Mouse (Mus musculus): ENCODE results near the gene Fbxw15.
"Not testable (repeated sequence)": the region's sequence is repeated elsewhere in the genome, so short reads cannot be mapped to it uniquely, and the experiment has no call there.

Fbxw15 gene

DNA sequence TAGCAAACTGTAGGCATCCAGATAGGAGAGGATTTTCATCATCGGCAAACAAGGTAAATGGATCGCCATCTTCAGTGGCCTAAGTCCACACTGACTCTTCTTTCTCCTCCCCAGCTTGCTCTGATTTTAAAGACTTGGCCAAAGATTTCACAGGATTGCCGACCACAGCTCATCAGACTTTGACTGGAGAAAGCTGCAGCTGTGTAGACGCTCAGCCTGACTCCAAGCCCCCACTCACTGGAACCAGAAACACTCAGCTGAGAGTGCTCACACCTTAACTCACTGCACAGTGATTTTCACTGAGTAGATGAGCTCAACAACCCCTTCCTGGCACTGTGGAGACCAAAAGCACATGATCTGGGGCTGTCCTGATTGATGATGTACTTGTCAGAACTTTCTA is at the start of gene Fbxw15:
TSS of gene Fbxw15 (minus strand) at position 101 of the 400 bp plus-strand sequence.
- DNase-seq (ENCODE audit: extremely low spot score, low read depth, low spot score): not testable (repeated sequence)

GRCm38 (mm10) chr9:109606837-109607236 is 38.8 kb upstream of the Fbxw15 start:
- DNase-seq (ENCODE audit: extremely low spot score, low read depth, low spot score): not testable (repeated sequence)

- not testable (repeated sequence) for DNase-seq (ENCODE audit: extremely low spot score, low read depth, low spot score)
These were observed 34.1 kb upstream of the Fbxw15 start for GRCm38 (mm10) chr9:109602128-109602527.

DNA sequence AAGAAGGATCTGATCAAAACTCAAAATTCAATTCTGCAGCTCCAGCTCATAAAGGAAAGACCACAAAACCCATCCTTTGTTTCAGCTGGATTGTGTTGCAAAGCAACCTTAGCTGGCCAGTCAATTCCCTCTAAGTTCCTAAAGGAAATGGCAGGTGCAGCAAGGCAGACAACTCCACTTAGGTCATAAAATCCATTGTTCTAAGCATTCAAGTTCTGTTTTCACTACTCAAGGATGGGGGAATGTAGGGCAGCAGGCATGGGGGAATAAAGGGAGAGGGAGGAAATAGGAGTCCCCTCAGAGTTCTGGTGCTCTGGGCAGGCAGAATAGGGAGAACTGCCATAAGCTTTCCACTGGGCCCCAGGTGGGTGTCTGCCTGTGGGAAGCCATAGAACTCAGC is 29.2 kb upstream of the Fbxw15 start:
- DNase-seq (ENCODE audit: extremely low spot score, low read depth, low spot score): no peak

DNA sequence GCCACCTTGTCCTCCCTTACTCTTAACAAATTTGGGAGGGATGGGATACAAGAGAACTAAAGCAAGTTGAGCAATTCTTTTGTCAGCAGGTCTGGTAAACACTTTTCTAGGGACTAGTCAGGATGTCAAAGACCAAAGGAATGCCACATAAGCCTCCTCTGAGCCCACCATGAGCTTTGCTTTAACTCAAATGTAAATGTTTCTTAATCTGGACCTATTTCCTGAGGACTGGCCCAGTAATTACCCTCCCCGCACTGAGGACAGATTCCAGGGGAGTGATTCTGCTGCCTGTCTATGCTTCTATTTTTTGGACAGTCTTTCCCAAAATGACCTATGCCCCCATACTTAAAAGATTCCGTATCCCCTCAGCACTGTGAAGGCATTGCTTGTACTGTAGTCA is 26.8 kb upstream of the Fbxw15 start:
- DNase-seq (ENCODE audit: extremely low spot score, low read depth, low spot score): no peak

DNA sequence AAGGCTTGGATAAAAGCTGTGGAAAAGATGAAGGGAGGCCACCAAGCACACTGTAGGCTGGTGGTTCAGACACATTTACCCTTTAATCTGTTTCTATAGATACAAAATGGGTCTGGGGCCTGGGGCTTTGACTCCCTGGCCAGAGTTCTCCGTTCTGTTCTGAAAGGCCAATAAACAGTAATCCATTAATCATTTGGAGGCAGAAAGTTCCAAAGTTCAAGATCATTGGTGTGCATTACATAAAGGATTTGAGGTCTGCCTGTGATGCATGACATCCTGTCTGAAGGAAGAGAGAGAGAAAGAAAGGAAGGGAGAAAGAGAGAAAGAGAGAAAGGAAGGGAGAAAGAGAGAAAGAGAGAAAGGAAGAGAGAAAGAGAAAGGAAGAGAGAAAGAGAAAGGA is 2.5 kb downstream of the Fbxw15 start:
- DNase-seq (ENCODE audit: extremely low spot score, low read depth, low spot score): no peak

DNA sequence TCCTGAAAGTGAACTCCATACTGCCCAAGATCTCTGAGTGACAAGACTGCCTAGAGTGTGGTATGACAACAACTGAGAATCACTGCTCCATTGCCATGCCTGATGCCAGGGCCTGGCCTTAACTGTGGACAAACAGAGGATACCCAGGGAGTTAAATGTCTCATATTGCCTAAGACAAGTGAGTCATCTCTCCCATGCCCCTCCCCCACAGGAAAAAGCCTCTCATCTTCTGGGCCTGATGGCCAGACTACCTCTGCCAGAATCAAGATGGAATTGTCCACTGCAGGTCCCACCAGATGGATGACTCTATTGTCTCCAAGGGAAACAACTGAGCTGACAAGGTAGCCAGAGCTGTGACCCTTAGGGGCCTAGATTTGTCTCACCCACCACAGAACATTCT is 6.0 kb downstream of the Fbxw15 start:
- DNase-seq (ENCODE audit: extremely low spot score, low read depth, low spot score): not testable (repeated sequence)

DNA sequence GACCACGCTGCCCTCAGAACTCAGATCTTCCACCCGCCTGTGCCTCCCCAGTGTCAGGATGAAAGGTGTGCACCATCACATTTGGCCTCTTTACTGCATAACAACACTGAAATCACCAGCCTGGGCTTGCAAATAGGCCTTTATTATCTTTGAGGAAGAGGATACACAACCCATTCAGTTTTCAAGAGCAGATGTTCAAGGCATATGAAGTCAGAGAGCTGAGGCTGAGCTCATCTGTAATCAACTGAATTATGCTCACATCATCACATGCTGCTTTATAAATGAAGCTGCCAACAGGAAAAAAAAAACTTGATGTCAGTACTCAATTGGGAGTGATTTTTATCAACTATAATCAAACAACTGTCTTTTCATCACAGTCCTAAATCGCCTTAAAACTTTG is 15.6 kb downstream of the Fbxw15 start:
- no peak for DNase-seq (ENCODE audit: extremely low spot score, low read depth, low spot score)

GRCm38 (mm10) chr9:109549666-109550065 is 18.4 kb downstream of the Fbxw15 start:
- DNase-seq (ENCODE audit: extremely low spot score, low read depth, low spot score): not testable (repeated sequence)

DNA sequence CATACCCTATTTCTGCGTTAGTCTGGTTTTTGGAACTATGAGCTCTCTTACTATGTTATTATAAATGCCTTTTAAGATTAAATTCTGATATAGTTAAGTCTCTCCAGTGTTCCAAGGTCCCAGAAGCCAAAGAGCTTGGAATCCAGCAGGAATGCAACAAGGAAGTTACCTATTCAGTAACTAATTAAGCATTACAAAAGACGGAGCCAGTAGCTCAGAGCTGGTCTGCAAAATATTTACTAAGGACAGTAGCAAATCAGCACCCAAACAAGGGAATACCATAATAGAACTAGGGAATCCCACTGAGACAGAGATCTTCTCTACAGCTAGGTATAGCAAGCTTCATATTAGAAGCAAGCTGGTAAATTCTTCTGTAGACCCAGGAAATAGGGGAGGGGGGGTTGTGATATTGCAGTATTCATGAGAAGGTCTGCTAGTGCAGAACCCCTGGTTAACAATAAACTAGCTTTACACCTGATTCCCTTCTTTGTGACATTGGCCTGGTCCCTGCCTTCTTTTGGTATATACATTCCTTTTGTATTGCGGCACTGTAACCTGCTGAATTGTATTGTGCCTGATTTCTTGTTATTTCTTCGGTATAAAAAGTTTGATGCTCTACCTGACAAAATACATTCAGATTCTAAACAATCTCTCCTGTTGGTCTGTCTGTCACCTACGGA is 44.5 kb downstream of the Fbxw15 start:
- DNase-seq (ENCODE audit: extremely low spot score, low read depth, low spot score): no peak

Data from hindlimb bud, embryonic 11.5 days (tissue).